In genomic region chr13:78348830-78349229, GRCm38 (mm10) we compare ENCODE assay signal across 25 mouse cellular contexts.
"Had no signal": no experiment of that assay in that cellular context is flagged by ENCODE, and none has a peak within 500 bp of the region (broad histone marks: within the 10 kb centered on the region; RNA-seq: fewer than 3 reads in every experiment).

No protein-coding gene starts in this region.

- H3K27ac ChIP-seq: heart, adult 2 months; heart, embryonic 13.5 days; heart, embryonic 15.5 days; hindbrain, embryonic 13.5 days; hindbrain, embryonic 15.5 days; hindbrain, postnatal 0 days; intestine, embryonic 15.5 days; layer of hippocampus, adult 2 months; left cerebral cortex, adult 2 months; limb, embryonic 10.5 days; limb, embryonic 12.5 days had no signal

- H3K4me2 ChIP-seq: heart, embryonic 11.5 days; heart, embryonic 13.5 days; heart, embryonic 15.5 days; hindbrain, embryonic 13.5 days; hindbrain, embryonic 15.5 days; intestine, embryonic 15.5 days; limb, embryonic 12.5 days had no signal

- H3K9me3 ChIP-seq: heart, embryonic 13.5 days; heart, embryonic 15.5 days; hindbrain, embryonic 13.5 days; hindbrain, embryonic 15.5 days; intestine, embryonic 15.5 days; limb, embryonic 10.5 days; limb, embryonic 12.5 days had no signal

- ATAC-seq: forebrain, postnatal 0 days; hindbrain, postnatal 0 days; intestine, embryonic 15.5 days; intestine, postnatal 0 days had no signal

- H3K4me3 ChIP-seq: heart, adult 2 months; heart, embryonic 13.5 days; heart, embryonic 15.5 days; hindbrain, embryonic 13.5 days; hindbrain, embryonic 15.5 days; intestine, embryonic 15.5 days; layer of hippocampus, adult 2 months; left cerebral cortex, adult 2 months; limb, embryonic 10.5 days; limb, embryonic 12.5 days had no signal

- H3K4me1 ChIP-seq: heart, embryonic 13.5 days; heart, embryonic 15.5 days; hindbrain, embryonic 13.5 days; hindbrain, embryonic 15.5 days; intestine, embryonic 15.5 days; limb, embryonic 10.5 days; limb, embryonic 12.5 days had no signal

- H3K27me3 ChIP-seq: heart, embryonic 13.5 days; heart, embryonic 15.5 days; hindbrain, embryonic 13.5 days; hindbrain, embryonic 15.5 days; intestine, embryonic 15.5 days; limb, embryonic 12.5 days had no signal

- H3K36me3 ChIP-seq: heart, embryonic 13.5 days; heart, embryonic 15.5 days; hindbrain, embryonic 13.5 days; hindbrain, embryonic 15.5 days; intestine, embryonic 15.5 days; limb, embryonic 10.5 days; limb, embryonic 12.5 days had no signal

- H3K9ac ChIP-seq: forebrain, postnatal 0 days; heart, embryonic 13.5 days; heart, embryonic 15.5 days; hindbrain, embryonic 13.5 days; hindbrain, embryonic 15.5 days; intestine, embryonic 15.5 days; limb, embryonic 12.5 days had no signal

- DNase-seq: forebrain, postnatal 0 days; gastrocnemius, postnatal 14 days; gastrocnemius, postnatal 36 days; heart, adult 11 months; heart, adult 2 months; heart, postnatal 14 days; heart, postnatal 36 days; kidney, adult 18-20 months; kidney, adult 8-10 months; kidney, postnatal 10 days; kidney, postnatal 25 days; kidney, postnatal 4 days; liver had no signal
